Mouse (Mus musculus): Measurements from ENCODE around the gene Rnd2. TPM values are rescaled to one million over a fixed set of nuclear protein-coding genes. Genes with fewer than 3 reads are reported as not detected.
"Not testable (repeated sequence)": the region's sequence is repeated elsewhere in the genome, so short reads cannot be mapped to it uniquely, and the experiment has no call there.

Gene Rnd2
- polyA plus RNA-seq, 1 experiment from 2014 or later = 9.4 TPM

DNA sequence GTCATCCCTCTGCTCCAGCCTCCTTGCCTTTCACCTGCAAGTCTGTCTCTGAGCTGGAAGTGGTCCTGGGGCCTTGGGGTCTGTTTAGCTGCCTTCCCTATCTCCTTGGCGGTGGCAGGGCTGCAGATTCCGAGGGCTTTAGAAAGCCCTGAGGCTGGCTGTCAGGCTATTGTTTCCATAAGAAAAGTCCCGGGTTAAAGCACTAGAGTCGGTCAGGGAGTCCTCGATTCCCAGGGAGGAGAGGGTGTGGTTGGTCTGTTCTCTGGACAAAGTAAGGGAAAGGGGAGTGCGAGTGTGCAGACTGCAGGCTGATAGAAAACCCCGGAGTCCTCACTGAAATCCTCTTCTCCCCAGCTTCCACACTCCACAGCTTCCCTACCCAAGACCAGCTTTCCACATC, 5.4 kb downstream of the Rnd2 start:
- Histone ChIP-seq H3K27me3 (replicated peaks; ENCODE audit: insufficient read depth, low read length) (no peaks in the 10 kb centered on the region), H3K27ac (ENCODE audit: low read length) (no peak overlapping the region), H3K4me3 (ENCODE audit: low read depth, low read length) (no peak overlapping the region), H3K36me3 (ENCODE audit: insufficient read depth, low read length) (no peaks in the 10 kb centered on the region), H3K4me2 (replicated peaks; ENCODE audit: low read depth, low read length) (no peak overlapping the region), H3K4me1 (ENCODE audit: insufficient read depth, low read depth, low read length) (no peaks in the 10 kb centered on the region; the same call in 1 of the 2 replicates), H3K9ac (replicated peaks; ENCODE audit: low read depth) (no peak overlapping the region), H3K9me3 (ENCODE audit: low read length) (no peaks in the 10 kb centered on the region)
- no peak for TF ChIP-seq CTCF (IDR thresholded peaks at IDR 0.05)
- no peak for TF ChIP-seq EP300 (IDR thresholded peaks at IDR 0.05)
- 49% methylated on average over 7 of the region's 7 CpGs for WGBS
- no peak for DNase-seq (ENCODE audit: low spot score)
- ATAC-seq = no peak

DNA sequence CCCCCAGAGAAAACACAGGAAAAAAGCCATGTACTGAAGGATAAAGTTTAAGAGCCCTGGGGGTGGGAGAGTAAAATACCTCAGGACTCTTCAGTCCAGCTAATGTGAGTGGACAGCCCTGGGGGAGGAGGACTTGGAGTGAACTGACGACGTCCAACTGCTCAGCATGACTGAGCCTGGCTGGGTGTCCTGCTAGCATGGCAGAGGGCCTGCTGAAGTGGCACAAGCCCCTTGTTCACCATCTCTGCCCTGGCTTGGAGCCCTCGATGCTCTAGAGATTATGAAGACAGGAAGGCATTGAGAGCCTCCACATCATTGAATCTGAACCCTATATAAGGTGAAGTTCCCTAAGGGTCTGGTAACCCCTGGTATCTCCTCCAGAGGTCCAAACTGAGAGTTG, 7.1 kb downstream of the Rnd2 start:
- H3K4me1 ChIP-seq (ENCODE audit: insufficient read depth, low read depth, low read length) = no peaks in the 10 kb centered on the region; the same call in 1 of the 2 replicates
- WGBS = 29% methylated on average over 3 of the region's 3 CpGs

GRCm38 (mm10) chr11:101472336-101472735, 7.5 kb downstream of the Rnd2 start:
- Histone ChIP-seq H3K9me3 (ENCODE audit: low read length) (no peaks in the 10 kb centered on the region), H3K4me2 (replicated peaks; ENCODE audit: low read depth, low read length) (no peak overlapping the region), H3K4me3 (ENCODE audit: low read depth, low read length) (no peak overlapping the region), H3K4me1 (ENCODE audit: insufficient read depth, low read depth, low read length) (no peaks in the 10 kb centered on the region; the same call in 1 of the 2 replicates), H3K36me3 (ENCODE audit: insufficient read depth, low read length) (no peaks in the 10 kb centered on the region), H3K27me3 (replicated peaks; ENCODE audit: insufficient read depth, low read length) (no peaks in the 10 kb centered on the region), H3K9ac (replicated peaks; ENCODE audit: low read depth) (no peak overlapping the region), H3K27ac (ENCODE audit: low read length) (no peak overlapping the region)
- TF ChIP-seq CTCF (IDR thresholded peaks at IDR 0.05) = no peak
- no peak for TF ChIP-seq EP300 (IDR thresholded peaks at IDR 0.05)
- 51% methylated on average over 7 of the region's 7 CpGs for WGBS
- no peak for ATAC-seq
- DNase-seq (ENCODE audit: low spot score) = no peak

More for the DNA sequence above, 7.1 kb downstream of the Rnd2 start:
- Histone ChIP-seq H3K4me3 (ENCODE audit: low read depth, low read length) (no peak overlapping the region), H3K9me3 (ENCODE audit: low read length) (no peaks in the 10 kb centered on the region), H3K9ac (replicated peaks; ENCODE audit: low read depth) (no peak overlapping the region), H3K36me3 (ENCODE audit: insufficient read depth, low read length) (no peaks in the 10 kb centered on the region), H3K27ac (ENCODE audit: low read length) (no peak overlapping the region), H3K27me3 (replicated peaks; ENCODE audit: insufficient read depth, low read length) (no peaks in the 10 kb centered on the region), H3K4me2 (replicated peaks; ENCODE audit: low read depth, low read length) (no peak overlapping the region)
- ATAC-seq = no peak
- TF ChIP-seq CTCF (IDR thresholded peaks at IDR 0.05) = no peak
- TF ChIP-seq EP300 (IDR thresholded peaks at IDR 0.05) = no peak
- no peak for DNase-seq (ENCODE audit: low spot score)

GRCm38 (mm10) chr11:101473686-101474085, 8.9 kb downstream of the Rnd2 start:
- not testable (repeated sequence) for ATAC-seq

DNA sequence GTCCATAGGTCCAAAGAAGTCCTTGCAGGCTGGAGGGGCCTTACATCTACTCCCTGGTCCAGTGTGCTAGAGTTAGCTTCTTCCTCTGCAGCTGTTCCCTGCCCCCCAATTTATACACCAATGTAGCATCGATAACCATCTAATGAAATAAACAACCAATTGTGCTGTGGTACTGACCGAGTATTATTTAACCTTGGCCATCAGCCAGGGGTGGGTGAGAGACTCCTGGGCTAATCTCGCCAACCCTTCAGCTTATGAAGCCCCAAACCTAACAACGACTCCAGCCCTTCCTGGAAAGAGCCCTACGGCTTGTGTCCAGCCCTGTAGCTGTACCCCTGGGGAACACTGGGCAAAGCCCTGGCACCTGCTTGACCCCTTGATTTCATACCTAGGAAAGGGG, 9.5 kb downstream of the Rnd2 start:
- ATAC-seq = no peak
- H3K4me1 ChIP-seq (ENCODE audit: insufficient read depth, low read depth, low read length) = no peaks in the 10 kb centered on the region

More at GRCm38 (mm10) chr11:101473686-101474085, 8.9 kb downstream of the Rnd2 start:
- not testable (repeated sequence) for H3K27ac ChIP-seq (ENCODE audit: low read length); H3K4me3 ChIP-seq (ENCODE audit: low read depth, low read length); DNase-seq (ENCODE audit: low spot score); H3K27me3 ChIP-seq (replicated peaks; ENCODE audit: insufficient read depth, low read length); H3K36me3 ChIP-seq (ENCODE audit: insufficient read depth, low read length); H3K4me1 ChIP-seq (ENCODE audit: insufficient read depth, low read depth, low read length); H3K9me3 ChIP-seq (ENCODE audit: low read length); H3K9ac ChIP-seq (replicated peaks; ENCODE audit: low read depth); H3K4me2 ChIP-seq (replicated peaks; ENCODE audit: low read depth, low read length)
- WGBS = 59% methylated on average over 1 of the region's 1 CpGs

GRCm38 (mm10) chr11:101476361-101476760, 11.6 kb downstream of the Rnd2 start:
- H3K27ac ChIP-seq (ENCODE audit: low read length) = not testable (repeated sequence)
- WGBS = 87% methylated on average over 4 of the region's 4 CpGs

More for the DNA sequence above, 9.5 kb downstream of the Rnd2 start:
- no peak overlapping the region for H3K27ac ChIP-seq (ENCODE audit: low read length)
- H3K4me3 ChIP-seq (ENCODE audit: low read depth, low read length) = no peak overlapping the region
- H3K9ac ChIP-seq (replicated peaks; ENCODE audit: low read depth) = no peak overlapping the region
- no peak overlapping the region for H3K4me2 ChIP-seq (replicated peaks; ENCODE audit: low read depth, low read length)
- TF ChIP-seq CTCF (IDR thresholded peaks at IDR 0.05) (no peak), EP300 (IDR thresholded peaks at IDR 0.05) (no peak)
- DNase-seq (ENCODE audit: low spot score) = no peak
- no peaks in the 10 kb centered on the region for H3K36me3 ChIP-seq (ENCODE audit: insufficient read depth, low read length)
- no peaks in the 10 kb centered on the region for H3K9me3 ChIP-seq (ENCODE audit: low read length)
- 46% methylated on average over 5 of the region's 5 CpGs for WGBS
- no peaks in the 10 kb centered on the region for H3K27me3 ChIP-seq (replicated peaks; ENCODE audit: insufficient read depth, low read length)

GRCm38 (mm10) chr11:101477194-101477551, 12.4 kb downstream of the Rnd2 start:
- no peaks in the 10 kb centered on the region for H3K36me3 ChIP-seq (ENCODE audit: insufficient read depth, low read length)
- no peak for TF ChIP-seq EP300 (IDR thresholded peaks at IDR 0.05)
- WGBS = 33% methylated on average over 4 of the region's 4 CpGs
- H3K4me2 ChIP-seq (replicated peaks; ENCODE audit: low read depth, low read length) = no peak overlapping the region
- no peak overlapping the region for H3K9ac ChIP-seq (replicated peaks; ENCODE audit: low read depth)
- ATAC-seq (no peak), DNase-seq (ENCODE audit: low spot score) (no peak)
- no peak overlapping the region for H3K4me3 ChIP-seq (ENCODE audit: low read depth, low read length)
- H3K27ac ChIP-seq (ENCODE audit: low read length) = no peak overlapping the region
- H3K9me3 ChIP-seq (ENCODE audit: low read length) = no peaks in the 10 kb centered on the region
- no peaks in the 10 kb centered on the region for H3K4me1 ChIP-seq (ENCODE audit: insufficient read depth, low read depth, low read length)
- no peaks in the 10 kb centered on the region for H3K27me3 ChIP-seq (replicated peaks; ENCODE audit: insufficient read depth, low read length)

More at GRCm38 (mm10) chr11:101476361-101476760, 11.6 kb downstream of the Rnd2 start:
- H3K4me1 ChIP-seq (ENCODE audit: insufficient read depth, low read depth, low read length); H3K9ac ChIP-seq (replicated peaks; ENCODE audit: low read depth); H3K27me3 ChIP-seq (replicated peaks; ENCODE audit: insufficient read depth, low read length); H3K4me3 ChIP-seq (ENCODE audit: low read depth, low read length); H3K9me3 ChIP-seq (ENCODE audit: low read length); ATAC-seq; H3K4me2 ChIP-seq (replicated peaks; ENCODE audit: low read depth, low read length); DNase-seq (ENCODE audit: low spot score); H3K36me3 ChIP-seq (ENCODE audit: insufficient read depth, low read length): not testable (repeated sequence)

All from lung, postnatal 0 days (tissue).